Mouse (Mus musculus) C2C12 (cell line): ENCODE data around the gene Fem1b.

ENCODE experiments used
- CEBPB ChIP-seq: IDR thresholded peaks from one replicate; pipeline ENCODE4 v1.6.1; 2011; ENCODE audit warnings: low read depth, mild to moderate bottlenecking, control low read depth, moderate library complexity
- CTCF ChIP-seq: IDR thresholded peaks from one replicate; pipeline ENCODE4 v1.5.1; 2011; ENCODE audit not compliant: control insufficient read depth, insufficient read depth, insufficient read length
- MYOD1 ChIP-seq: IDR thresholded peaks from one replicate; pipeline ENCODE4 v1.6.1; 2011; ENCODE audit warnings: low read depth; ENCODE audit not compliant: control insufficient read depth, insufficient read length
- MYOG ChIP-seq: IDR thresholded peaks from one replicate; pipeline ENCODE4 v1.6.1; 2011; ENCODE audit not compliant: control insufficient read depth, insufficient read length; ENCODE audit errors: extremely low read depth
- USF1 ChIP-seq: IDR thresholded peaks from one replicate; pipeline ENCODE4 v1.6.1; 2011; ENCODE audit warnings: low read depth, mild to moderate bottlenecking, control low read depth, moderate library complexity

DNA sequence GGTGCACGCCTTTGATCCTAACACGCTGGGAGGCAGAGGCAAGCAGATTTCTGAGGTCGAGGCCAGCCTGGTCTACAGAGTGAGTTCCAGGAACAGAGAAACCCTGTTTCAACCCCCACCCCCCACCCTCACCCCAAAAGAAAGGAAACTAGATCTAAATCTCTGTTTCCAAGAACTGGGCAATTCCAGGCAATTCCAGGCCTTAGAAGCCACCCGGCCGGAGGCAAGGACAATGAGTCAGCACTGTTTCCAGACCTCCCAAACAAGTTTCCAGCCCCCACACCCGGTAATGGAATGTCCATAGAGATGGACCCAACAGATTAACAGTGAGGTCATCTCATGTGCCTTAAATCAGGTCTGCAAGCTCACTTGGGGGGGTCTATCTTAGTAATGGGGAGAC is 18.1 kb upstream of the Fem1b start:
- TF ChIP-seq CEBPB = no peak
- TF ChIP-seq CTCF = no peak
- no peak for TF ChIP-seq MYOD1
- no peak for TF ChIP-seq USF1
- TF ChIP-seq MYOG = no peak
